Mouse (Mus musculus) midbrain, embryonic 16.5 days (tissue): Measurements from ENCODE around the gene Gm11492. TPM values are rescaled to one million over a fixed set of nuclear protein-coding genes. Genes with fewer than 3 reads are reported as not detected.

ENCODE experiments used
- ATAC-seq: fragments of 200-750 bp; cut with Nextera tagmentation; 2 replicates; pipeline ENCODE4 v1.8.0; 2017; ENCODE audit warnings: moderate TSS enrichment
- H3K27ac ChIP-seq: fragments of 300-500 bp; sonication (generic); 2 replicates; pipeline ENCODE4 v1.5.1; 2014; ENCODE audit warnings: mild to moderate bottlenecking, low read length, mixed read lengths
- H3K27me3 ChIP-seq: fragments of 300-500 bp; sonication (generic); 2 replicates; pipeline ENCODE4 v1.6.1; 2014; ENCODE audit warnings: low read depth, low read length, mixed read lengths; ENCODE audit not compliant: control insufficient read depth, insufficient read depth
- H3K36me3 ChIP-seq: fragments of 300-500 bp; sonication (generic); 2 replicates; pipeline ENCODE4 v1.6.1; 2014; ENCODE audit warnings: mild to moderate bottlenecking, low read length, moderate library complexity, mixed read lengths; ENCODE audit not compliant: control insufficient read depth, insufficient read depth
- H3K4me1 ChIP-seq: fragments of 300-500 bp; sonication (generic); 2 replicates; pipeline ENCODE4 v1.6.1; 2014; ENCODE audit warnings: mild to moderate bottlenecking, low read length, mixed read lengths; ENCODE audit not compliant: control insufficient read depth, insufficient read depth
- H3K4me2 ChIP-seq: fragments of 300-500 bp; sonication (generic); 2 replicates; pipeline ENCODE4 v1.6.1; 2014; ENCODE audit warnings: mild to moderate bottlenecking, low read length, mixed read lengths
- H3K4me3 ChIP-seq: fragments of 300-500 bp; sonication (generic); 2 replicates; pipeline ENCODE4 v1.5.1; 2014; ENCODE audit warnings: low read depth, mild to moderate bottlenecking, low read length, moderate library complexity, mixed read lengths
- H3K9ac ChIP-seq: fragments of 300-500 bp; sonication (generic); 2 replicates; pipeline ENCODE4 v1.6.1; 2014; ENCODE audit warnings: low read depth, low read length, mixed read lengths
- H3K9me3 ChIP-seq: fragments of 300-500 bp; sonication (generic); replicated peaks from 2 replicates; pipeline ENCODE4 v1.6.1; 2014; ENCODE audit warnings: mild to moderate bottlenecking, low read length, mixed read lengths; ENCODE audit not compliant: control insufficient read depth, poor library complexity, severe bottlenecking
- WGBS: fragments of 180-500 bp; shearing (Covaris S2); extraction: QIAGEN DNeasy Blood & Tissue Kit; methylation state at CpG from one replicate; pipeline ENCODE4 v1.1.7; 2014; 5-methylcytosine and 5-hydroxymethylcytosine counted together
- polyA plus RNA-seq: library from polyadenylated mRNA; unstranded; fragments of >200 nt; fragmentation: Nextera tagmentation; extraction: Ambion mirVana; gene quantifications from 2 replicates; pipeline ENCODE4 v1.2.1, GENCODE M21; 2015

The Gm11492 gene
- polyA plus RNA-seq, 1 experiment from 2014 or later: not detected

- Histone ChIP-seq H3K9ac (no peak overlapping the region), H3K4me3 (no peak overlapping the region), H3K9me3 (no peaks in the 10 kb centered on the region), H3K27me3 (no peaks in the 10 kb centered on the region), H3K36me3 (no peaks in the 10 kb centered on the region), H3K4me2 (no peak overlapping the region), H3K27ac (no peak overlapping the region), H3K4me1 (no peaks in the 10 kb centered on the region)
- no peak for ATAC-seq
- 56% methylated on average over 3 of the region's 3 CpGs for WGBS
These were observed 23.5 kb upstream of the Gm11492 start for GRCm38 (mm10) chr11:87542906-87543305.

- ATAC-seq: no peak
- H3K9ac ChIP-seq: no peak overlapping the region
These were observed 13.1 kb upstream of the Gm11492 start for GRCm38 (mm10) chr11:87553342-87553741.

GRCm38 (mm10) chr11:87554386-87554785 is 12.1 kb upstream of the Gm11492 start:
- 48% methylated on average over 5 of the region's 5 CpGs for WGBS
- no peaks in the 10 kb centered on the region for H3K9me3 ChIP-seq
- no peak overlapping the region for H3K27ac ChIP-seq
- no peaks in the 10 kb centered on the region for H3K4me1 ChIP-seq
- no peak overlapping the region for H3K4me2 ChIP-seq
- H3K4me3 ChIP-seq: no peak overlapping the region
- H3K9ac ChIP-seq: no peak overlapping the region
- no peaks in the 10 kb centered on the region for H3K36me3 ChIP-seq
- no peaks in the 10 kb centered on the region for H3K27me3 ChIP-seq
- ATAC-seq: no peak

More at GRCm38 (mm10) chr11:87553342-87553741, 13.1 kb upstream of the Gm11492 start:
- Histone ChIP-seq H3K4me3 (no peak overlapping the region), H3K36me3 (no peaks in the 10 kb centered on the region), H3K4me2 (no peak overlapping the region), H3K27ac (no peak overlapping the region), H3K27me3 (no peaks in the 10 kb centered on the region), H3K4me1 (no peaks in the 10 kb centered on the region), H3K9me3 (no peaks in the 10 kb centered on the region)
- WGBS: 70% methylated on average over 4 of the region's 4 CpGs

GRCm38 (mm10) chr11:87555106-87555703 is 11.2 kb upstream of the Gm11492 start:
- no peaks in the 10 kb centered on the region for H3K27me3 ChIP-seq
- H3K9me3 ChIP-seq: no peaks in the 10 kb centered on the region
- no peak overlapping the region for H3K9ac ChIP-seq
- 27% methylated on average over 2 of the region's 2 CpGs for WGBS
- no peaks in the 10 kb centered on the region for H3K4me1 ChIP-seq
- no peak overlapping the region for H3K4me3 ChIP-seq
- no peak overlapping the region for H3K4me2 ChIP-seq
- no peaks in the 10 kb centered on the region for H3K36me3 ChIP-seq
- ATAC-seq: no peak
- no peak overlapping the region for H3K27ac ChIP-seq

GRCm38 (mm10) chr11:87561208-87561607 is 5.2 kb upstream of the Gm11492 start:
- no peak for ATAC-seq
- 84% methylated on average over 6 of the region's 6 CpGs for WGBS
- Histone ChIP-seq H3K27me3 (no peaks in the 10 kb centered on the region), H3K9ac (no peak overlapping the region), H3K4me2 (no peak overlapping the region), H3K4me1 (no peaks in the 10 kb centered on the region), H3K4me3 (no peak overlapping the region), H3K9me3 (no peaks in the 10 kb centered on the region), H3K27ac (no peak overlapping the region), H3K36me3 (no peaks in the 10 kb centered on the region)

- 75% methylated on average over 7 of the region's 7 CpGs for WGBS
- no peak within 1 kb of the TSS for H3K27ac ChIP-seq
- H3K4me1 ChIP-seq: no peaks in the 10 kb centered on the region
- no peak within 1 kb of the TSS for H3K9ac ChIP-seq
- no peaks in the 10 kb centered on the region for H3K9me3 ChIP-seq
- H3K4me3 ChIP-seq: no peak within 1 kb of the TSS
- no peaks in the 10 kb centered on the region for H3K36me3 ChIP-seq
- H3K27me3 ChIP-seq: no peaks in the 10 kb centered on the region
- H3K4me2 ChIP-seq: no peak within 1 kb of the TSS
- no peak for ATAC-seq
These were observed 2.0 kb downstream of the Gm11492 start, which contains the start of gene Sept4 for GRCm38 (mm10) chr11:87568255-87568953. Sept4 (plus strand) TSS chr11:87568903.

- H3K9me3 ChIP-seq: no peaks in the 10 kb centered on the region
- H3K9ac ChIP-seq: no peak overlapping the region
- no peaks in the 10 kb centered on the region for H3K27me3 ChIP-seq
- ATAC-seq: no peak
- H3K4me1 ChIP-seq: no peaks in the 10 kb centered on the region
- no peak overlapping the region for H3K4me2 ChIP-seq
- no peak overlapping the region for H3K4me3 ChIP-seq
- WGBS: 37% methylated on average over 5 of the region's 5 CpGs
- no peak overlapping the region for H3K27ac ChIP-seq
- H3K36me3 ChIP-seq: no peaks in the 10 kb centered on the region
These were observed 4.3 kb downstream of the Gm11492 start for GRCm38 (mm10) chr11:87570743-87571142.

GRCm38 (mm10) chr11:87571361-87571950 is 5.0 kb downstream of the Gm11492 start:
- H3K9ac ChIP-seq: no peak overlapping the region
- WGBS: 93% methylated on average over 1 of the region's 1 CpGs
- H3K27ac ChIP-seq: no peak overlapping the region
- no peaks in the 10 kb centered on the region for H3K27me3 ChIP-seq
- no peaks in the 10 kb centered on the region for H3K4me1 ChIP-seq
- H3K4me3 ChIP-seq: no peak overlapping the region
- H3K9me3 ChIP-seq: no peaks in the 10 kb centered on the region
- no peaks in the 10 kb centered on the region for H3K36me3 ChIP-seq
- H3K4me2 ChIP-seq: no peak overlapping the region
- ATAC-seq: no peak

GRCm38 (mm10) chr11:87573751-87574150 is 7.3 kb downstream of the Gm11492 start:
- Histone ChIP-seq H3K27me3 (no peaks in the 10 kb centered on the region), H3K27ac (no peak overlapping the region), H3K9ac (no peak overlapping the region), H3K36me3 (no peaks in the 10 kb centered on the region), H3K9me3 (no peaks in the 10 kb centered on the region), H3K4me1 (peaks cover 9% of the 10 kb centered on the region), H3K4me3 (no peak overlapping the region), H3K4me2 (no peak overlapping the region)
- 76% methylated on average over 7 of the region's 7 CpGs for WGBS
- ATAC-seq: no peak
